Mouse (Mus musculus) cerebellum, adult 2 months (tissue): ENCODE measurements around the gene Akap9.

Source experiments
- CTCF ChIP-seq: fragments of 200-500 bp; IDR thresholded peaks from 2 replicates; pipeline ENCODE4 v1.5.1; 2011; ENCODE audit warnings: low read depth, mild to moderate bottlenecking, control low read depth, low read length, moderate library complexity, borderline replicate concordance; ENCODE audit not compliant: insufficient read depth
- POLR2A ChIP-seq: fragments of 200-500 bp; IDR thresholded peaks from 2 replicates; pipeline ENCODE4 v1.6.1; 2011; ENCODE audit warnings: low read length, control low read depth, borderline replicate concordance; ENCODE audit not compliant: insufficient read depth

- TF ChIP-seq CTCF: no peak
- no peak for TF ChIP-seq POLR2A
These were observed 113.1 kb downstream of the Akap9 start for GRCm38 (mm10) chr5:4040922-4041321.
